Mouse (Mus musculus) heart, postnatal 14 days (tissue): ENCODE data around the gene Bst2. TPM values are rescaled to one million over a fixed set of nuclear protein-coding genes. Genes with fewer than 3 reads are reported as not detected.
A peak's percentile ranks its signal among the peaks of the same experiment; 100 is the strongest.
"Not testable (repeated sequence)": the region's sequence is repeated elsewhere in the genome, so short reads cannot be mapped to it uniquely, and the experiment has no call there.

Experiments used
- DNase-seq, 2 experiments: peaks; one replicate each; pipeline ENCODE4 v3.0.0; 2021 to 2022
- intact Hi-C: fragments of 180-260 bp; cut with DNase I; formaldehyde crosslinking; loops from one replicate; pipeline ENCODE4 v1.15.1; 2025
- total RNA-seq, 2 experiments: library from RNA; stranded (reverse); gene quantifications; 2 replicates each; pipeline ENCODE4 v1.2.3; 2021

Gene Bst2
- total RNA-seq, 2 experiments from 2014 or later: 12.3 to 16.5 TPM

DNA sequence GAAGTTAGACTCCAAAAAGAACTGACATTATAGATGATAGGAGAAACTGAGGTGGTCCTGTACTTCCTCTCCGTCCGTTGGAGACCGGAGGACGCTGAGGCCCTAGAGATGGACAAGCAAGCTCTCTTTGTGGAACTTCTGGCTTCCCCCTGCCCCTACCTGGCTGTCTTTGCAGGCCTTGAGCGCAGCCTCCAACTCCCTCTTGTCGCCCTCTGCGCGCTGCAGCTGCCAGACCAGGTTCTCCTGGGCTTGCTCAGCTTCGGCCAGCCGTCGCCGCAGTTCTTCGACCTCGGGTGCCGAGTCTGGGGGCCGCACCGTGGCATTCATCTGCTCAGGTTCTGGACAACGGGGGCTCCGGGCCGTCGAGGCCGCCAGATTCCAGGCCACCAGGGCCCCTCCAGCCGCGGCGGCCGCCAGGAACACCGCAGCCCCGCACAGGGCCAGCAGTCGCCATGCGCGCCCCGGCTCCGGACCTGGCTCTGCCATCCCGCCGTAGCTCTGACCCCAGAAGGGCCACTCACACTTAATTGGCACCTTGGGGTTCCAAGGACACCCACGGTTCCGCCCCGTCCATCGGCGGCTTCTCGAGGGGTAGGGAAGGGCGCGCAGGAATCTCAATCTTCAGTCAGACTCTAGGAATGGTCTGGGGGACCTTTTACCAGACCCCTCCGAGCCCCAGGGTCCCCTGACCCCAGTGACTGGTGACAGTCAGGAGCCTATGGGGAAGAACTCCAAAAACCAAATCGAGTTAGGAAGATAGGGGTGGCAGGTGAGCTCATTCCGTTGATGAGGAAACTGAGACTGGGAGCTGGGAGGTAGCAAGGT lies 11.8 kb downstream of the Bst2 start, which contains the start of gene Ccdc194:
Ccdc194 (minus strand) TSS at position 486 of the 825 bp plus-strand sequence.
- intact Hi-C loops: no loop called here
- DNase-seq: no peak

DNA sequence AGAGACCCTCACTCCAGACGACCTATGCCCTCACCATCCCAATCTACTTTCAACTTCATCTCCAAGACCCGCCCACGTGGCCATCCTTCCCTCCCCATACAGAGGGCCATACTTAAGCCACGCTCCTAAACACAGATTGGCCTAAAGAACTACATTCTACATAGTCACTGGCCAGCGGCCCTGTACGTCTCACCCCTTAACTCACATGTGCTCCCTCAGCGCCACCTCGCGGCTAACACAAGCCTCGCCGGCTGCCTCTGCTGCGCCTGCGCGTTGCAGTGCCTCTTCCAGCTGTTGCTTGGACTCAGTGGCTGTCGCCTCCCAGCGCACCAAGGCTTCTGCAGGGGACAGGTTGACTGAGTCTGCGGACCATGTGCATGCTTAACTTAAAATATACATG lies 15.6 kb downstream of the Bst2 start:
- intact Hi-C loops: loop anchor here (1.0 kb wide), 2 partner anchors 26 to 80 kb away; no protein-coding TSS in a partner anchor
- peak; percentile 97 to 99 for DNase-seq

DNA sequence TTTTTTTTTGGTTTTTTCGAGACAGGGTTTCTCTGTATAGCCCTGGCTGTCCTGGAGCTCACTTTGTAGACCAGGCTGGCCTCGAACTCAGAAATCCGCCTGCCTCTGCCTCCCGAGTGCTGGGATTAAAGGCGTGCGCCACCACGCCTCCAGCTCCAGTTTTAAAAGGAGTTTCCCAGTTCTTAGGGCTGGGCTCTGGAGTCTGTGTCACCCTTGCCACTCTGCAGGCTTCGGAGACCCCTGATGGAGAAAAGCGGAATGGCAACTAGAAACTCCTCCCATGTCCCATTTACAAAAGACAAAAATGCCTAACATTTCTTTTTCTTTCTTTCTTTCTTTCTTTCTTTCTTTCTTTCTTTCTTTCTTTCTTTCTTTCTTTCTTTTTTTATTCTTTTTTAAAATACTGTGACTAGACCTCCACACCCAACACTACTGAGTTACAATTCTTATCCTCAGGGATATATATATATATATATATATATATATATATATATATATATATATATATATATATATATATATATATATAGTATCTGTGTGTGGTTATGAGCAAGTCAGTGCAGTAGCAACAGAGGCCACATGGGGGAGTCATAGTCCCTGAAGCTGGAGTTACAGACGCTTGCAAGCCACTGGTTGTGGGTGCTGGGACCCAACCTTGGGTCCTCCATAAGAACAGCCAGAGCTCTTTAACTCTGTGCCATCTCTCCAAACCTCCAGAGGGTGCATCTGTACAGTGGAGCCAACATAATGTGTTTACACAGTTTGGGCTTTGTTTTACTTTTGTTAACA lies 18.0 kb downstream of the Bst2 start:
- peak; percentile 68 to 83 for DNase-seq
- intact Hi-C loops: not testable (repeated sequence)

DNA sequence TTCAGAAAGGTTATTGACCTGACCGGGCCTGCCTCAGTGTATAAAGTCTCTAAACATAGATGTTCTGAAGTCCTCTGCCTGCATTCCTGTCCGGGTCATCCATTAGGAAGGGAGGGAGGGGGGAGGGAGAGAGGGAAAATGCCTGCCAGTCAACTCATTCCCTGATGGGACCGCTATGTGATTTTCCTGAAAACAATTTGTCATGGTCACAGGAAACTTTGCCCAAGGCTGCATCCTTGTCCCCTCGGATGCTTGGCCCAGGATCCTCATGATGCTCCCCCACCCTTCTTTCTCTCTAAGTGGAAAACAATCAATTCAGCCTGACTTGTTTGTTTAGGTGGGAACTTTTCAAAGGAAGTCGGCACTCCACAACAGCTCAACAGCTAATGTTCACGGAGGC lies 20.5 kb downstream of the Bst2 start:
- intact Hi-C loops: no loop called here
- no peak for DNase-seq

DNA sequence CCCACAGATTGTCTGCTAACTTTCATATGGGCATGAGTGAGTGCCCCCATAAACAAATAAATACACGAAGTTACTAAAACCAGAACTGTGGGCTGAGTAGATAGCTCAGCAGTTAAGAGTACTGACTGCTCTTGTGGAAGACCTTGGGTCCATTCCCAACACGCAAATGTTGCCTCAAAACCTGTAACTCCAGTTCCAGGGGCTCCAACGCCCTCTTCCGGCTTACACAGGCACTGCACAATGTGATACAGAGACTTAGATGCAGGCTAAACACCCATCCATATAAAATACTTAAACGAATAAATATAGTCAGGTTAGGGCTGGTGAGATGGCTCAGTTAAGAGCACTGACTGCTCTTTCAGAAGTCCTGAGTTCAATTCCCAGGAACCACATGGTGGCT lies 22.2 kb downstream of the Bst2 start:
- DNase-seq: no peak
- intact Hi-C loops: no loop called here

DNA sequence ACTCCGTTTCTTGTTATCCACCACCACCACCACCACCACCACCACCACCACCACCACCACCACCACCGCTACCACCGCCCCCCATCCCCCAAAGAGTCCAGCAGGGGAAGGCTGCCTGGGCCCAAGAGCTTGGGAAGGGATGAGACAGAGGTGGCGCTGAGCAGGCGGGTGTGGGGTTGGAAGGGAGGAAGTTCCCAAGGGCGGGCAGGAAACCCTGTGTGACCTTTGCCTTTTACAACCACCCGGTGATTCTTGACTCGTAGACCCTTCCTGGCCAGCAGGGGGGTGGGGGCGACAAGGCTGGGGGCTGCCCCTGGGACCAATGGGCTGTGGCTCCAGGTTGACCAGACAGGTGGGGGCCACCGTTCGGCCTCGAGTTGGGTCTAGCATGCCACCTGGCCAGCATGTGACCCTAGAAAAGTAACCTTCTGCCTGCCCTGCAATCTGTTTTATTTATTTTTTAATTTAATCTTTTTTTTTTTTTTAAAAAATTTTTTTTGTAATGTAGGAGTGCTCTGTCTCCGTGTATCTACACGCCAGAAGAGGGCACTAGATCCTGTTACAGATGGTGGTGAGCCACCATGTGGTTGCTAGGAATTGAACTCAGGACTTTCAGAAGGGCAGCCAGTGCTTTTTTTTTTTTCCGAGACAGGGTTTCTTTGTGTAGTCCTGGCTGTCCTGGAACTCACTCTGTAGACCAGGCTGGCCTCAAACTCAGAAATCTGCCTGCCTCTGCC lies 24.1 kb downstream of the Bst2 start:
- intact Hi-C loops: no loop called here
- no peak for DNase-seq

DNA sequence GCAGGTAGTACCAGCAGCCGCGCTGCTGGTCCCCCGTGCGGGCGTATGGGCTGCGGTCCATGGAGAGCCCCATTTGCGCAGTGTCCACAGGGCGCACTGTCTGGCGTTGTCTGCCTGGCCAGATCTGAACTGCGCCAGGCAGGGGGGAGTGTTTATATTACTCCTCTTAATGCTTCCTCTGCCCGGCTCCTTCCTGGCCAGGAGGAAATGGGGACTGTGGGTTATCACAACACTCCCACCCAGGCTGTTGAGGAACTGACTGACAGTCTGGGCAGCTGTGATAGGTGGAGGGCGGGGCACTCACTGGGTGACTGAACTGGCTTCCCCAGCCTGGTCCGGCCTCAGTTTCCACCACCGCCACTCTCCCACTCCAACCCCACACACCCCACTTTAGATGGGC lies 25.6 kb downstream of the Bst2 start, which contains the start of gene Plvap:
Plvap (minus strand) TSS at position 109 of the 400 bp plus-strand sequence.
- DNase-seq: no peak
- intact Hi-C loops: no loop called here

DNA sequence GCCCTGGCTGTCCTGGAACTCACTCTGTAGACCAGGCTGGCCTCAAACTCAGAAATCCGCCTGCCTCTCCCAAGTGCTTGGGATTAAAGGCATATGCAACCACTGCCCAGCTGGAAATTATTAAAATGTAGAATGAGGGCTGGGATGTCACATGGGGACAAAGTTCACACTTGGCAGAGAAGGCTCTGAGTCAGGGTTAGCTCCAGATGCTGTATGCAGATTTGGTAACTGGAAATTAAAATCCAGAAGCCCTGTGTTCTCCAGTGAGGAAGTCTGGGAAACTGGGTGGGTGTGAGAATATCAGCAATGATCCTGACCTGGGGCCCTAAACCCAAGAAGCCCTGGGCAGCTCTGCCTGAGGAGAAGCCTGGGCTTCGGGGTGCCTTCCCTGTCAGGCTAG lies 27.9 kb downstream of the Bst2 start:
- intact Hi-C loops: no loop called here
- DNase-seq: no peak

DNA sequence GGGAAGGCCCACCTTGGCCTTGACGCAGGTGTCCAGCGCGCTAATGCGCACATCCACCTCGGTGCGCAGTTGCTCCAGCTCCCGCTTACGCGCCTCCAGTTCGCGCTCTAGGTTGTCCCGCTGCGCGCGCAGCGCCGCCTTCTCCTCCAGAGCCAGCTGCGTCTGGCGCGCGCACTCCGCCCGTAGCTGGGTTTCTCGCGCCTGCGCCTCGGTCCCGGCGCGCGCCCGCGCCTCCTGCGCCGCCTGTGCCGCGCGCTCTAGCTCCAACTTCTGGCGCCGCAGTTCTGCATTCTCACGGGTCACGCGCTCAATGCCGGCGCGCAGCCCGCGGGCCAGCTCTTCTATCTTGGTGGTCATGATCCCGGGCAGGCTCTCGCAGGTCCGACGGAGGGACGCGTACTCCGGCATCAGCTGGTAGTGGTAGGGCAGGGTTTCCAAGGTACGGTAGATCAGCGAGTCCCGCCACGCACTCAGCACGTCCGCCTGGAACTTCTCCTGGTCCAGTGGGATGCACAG lies 29.6 kb downstream of the Bst2 start:
- DNase-seq: peak; percentile 85 to 86
- intact Hi-C loops: no loop called here

DNA sequence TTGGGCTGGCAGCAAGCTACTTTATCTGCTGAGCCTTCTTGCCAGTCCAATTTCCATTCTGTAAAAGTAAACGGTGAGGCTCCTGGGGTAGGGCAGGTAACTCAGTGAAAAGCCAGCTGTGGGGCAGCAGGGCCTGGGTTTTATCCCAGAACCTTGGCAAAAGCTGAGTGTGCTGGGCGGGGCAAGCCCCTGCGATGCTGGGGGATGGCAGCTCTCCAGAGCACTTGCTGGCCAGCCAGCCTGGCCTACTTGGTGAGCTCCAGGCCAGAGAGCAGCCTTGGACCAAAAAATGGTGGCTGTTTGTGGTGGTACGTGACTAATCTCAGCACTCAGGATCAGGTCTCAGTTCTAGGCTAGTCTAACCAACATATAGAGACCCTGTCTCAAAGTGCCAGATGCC lies 31.3 kb downstream of the Bst2 start:
- DNase-seq: peak; percentile 58 to 61
- intact Hi-C loops: no loop called here

DNA sequence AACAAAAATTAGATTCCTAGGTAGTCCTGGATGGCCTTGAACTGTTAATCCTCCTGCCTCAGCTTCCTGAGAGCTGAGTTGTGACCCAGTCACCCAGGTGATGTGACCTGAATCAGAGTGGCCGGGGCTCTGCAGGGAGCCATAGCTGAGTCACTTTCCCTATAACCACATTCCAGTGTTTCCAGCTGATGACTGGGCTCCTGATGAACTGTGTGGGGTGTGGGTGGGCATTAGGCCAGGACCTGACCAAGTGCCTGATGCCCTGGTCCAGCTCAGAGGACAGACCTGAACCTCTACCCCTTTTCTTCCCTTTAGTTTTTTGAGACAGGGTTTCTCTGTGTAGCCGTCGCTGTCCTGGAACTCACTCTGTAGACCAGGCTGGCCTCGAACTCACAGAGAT lies 31.9 kb downstream of the Bst2 start:
- no peak for DNase-seq
- intact Hi-C loops: no loop called here

DNA sequence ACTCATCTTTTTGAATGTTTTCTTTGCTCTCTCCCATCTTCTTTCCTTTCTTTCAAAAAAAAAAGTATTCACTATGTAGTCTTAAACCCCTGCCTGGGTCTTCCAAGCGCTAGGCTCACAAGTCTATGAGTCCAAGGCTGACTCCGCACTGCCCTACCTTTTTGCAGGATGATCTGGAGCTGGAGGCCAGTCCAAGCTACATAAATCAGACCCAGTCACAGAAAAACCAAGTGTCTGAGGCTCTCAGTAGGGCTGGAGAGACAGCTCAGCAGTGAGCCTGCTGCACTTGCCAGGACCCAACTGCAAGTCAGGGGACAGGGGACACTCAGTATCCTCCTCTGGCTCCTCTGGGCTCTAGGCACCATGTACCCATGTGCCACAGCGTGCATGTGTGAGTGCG lies 32.9 kb downstream of the Bst2 start:
- no peak for DNase-seq
- intact Hi-C loops: no loop called here

DNA sequence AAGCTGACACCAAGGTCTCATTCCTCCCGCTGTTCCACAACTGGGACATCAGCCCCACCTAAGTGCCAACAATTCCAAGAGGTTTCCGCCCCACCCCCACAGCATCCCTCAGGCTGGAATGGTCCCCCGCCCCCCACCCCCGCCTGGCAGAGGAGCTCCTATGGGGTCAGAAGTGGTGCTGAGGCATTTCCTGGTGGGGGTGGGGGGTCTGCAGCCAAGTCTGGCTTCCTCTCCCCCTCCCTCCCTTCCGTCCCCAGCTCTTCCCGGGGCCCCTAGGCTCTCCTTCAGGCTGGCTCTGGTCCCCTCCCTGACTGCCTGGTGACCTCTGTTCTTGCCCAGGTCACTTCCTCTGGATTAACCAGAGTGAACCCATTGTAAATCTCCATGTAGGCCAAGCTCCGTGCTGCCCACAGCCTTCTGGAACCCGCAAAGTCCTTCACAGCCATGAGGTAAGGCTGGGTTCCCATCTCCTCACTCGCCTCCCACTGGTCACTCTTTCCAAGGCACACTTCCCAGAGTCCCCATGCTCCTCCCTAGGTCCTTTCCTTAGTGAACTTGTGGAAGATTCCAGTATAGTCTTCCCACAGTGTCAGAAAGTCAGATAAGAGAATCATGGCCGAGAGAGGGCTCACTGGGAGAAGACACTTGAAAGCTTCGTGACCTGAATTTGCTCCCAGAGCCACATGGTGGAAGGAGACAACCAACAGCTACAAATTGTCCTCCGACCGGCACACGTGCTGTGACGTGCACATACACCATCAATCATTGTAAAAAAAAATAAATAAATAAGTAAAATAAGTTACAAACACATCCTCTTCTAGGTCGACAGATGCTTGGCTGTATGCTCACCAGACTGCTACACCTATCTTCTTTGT lies 38.2 kb downstream of the Bst2 start:
- peak in 1 of 2 experiments; percentile 35 for DNase-seq
- intact Hi-C loops: no loop called here

DNA sequence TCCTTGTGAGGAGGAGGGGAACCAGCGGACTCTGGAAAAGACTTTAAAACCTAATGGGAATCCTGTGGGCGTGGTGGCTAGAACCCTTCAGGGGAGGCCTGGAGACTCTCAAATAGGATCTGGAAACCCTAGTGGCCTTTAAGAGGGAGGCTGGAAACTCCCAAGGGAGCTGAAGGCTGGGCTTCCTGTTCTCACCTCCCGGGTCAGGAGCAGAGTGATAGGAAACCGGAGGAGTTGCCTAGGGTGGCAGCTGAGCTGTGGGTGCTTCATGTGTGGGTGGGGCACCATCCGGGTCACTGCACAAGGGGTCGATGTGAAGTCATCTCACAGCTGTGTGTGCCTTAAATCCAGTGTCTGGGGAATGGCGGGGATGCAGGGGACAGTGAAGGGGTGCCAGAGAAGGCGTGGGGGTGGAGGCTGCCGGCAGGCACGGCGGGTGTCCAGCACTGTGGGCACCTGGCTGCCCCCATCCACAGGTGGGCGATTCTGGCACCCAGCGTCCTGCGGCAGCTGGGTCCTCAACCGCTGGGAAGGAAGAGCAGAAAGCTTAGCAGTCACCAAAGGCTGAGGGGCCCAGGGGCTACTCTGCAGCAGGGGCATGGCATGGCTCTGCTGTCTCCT lies 39.3 kb downstream of the Bst2 start:
- peak; percentile 45 to 49 for DNase-seq
- intact Hi-C loops: no loop called here

DNA sequence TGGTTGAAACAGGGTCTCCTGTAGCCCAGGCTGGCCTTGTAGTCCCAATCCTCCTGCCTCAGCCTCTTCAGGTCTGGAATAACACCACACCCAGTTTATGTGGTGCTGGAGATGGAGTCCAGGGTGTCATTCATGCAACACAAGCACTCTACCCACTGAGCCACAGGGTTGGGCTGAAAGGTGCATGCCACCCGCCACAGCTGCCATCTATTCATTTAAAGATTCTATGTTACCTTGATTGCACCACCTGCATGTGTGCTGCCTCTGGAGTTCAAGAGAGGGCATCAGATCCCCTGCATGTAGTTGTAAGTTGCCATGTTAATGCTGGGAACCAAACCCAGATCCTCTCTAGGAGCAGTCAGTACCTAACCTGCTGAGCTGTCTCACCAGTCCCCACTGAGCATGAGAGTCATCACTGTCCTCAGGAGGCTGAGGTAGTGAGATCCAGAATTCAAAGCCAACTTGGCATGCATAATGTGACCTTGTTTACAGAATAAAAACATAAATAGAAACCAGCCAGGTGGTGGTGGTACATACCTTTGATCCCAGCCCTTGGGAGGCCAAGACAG lies 40.1 kb downstream of the Bst2 start:
- no peak for DNase-seq
- intact Hi-C loops: no loop called here

DNA sequence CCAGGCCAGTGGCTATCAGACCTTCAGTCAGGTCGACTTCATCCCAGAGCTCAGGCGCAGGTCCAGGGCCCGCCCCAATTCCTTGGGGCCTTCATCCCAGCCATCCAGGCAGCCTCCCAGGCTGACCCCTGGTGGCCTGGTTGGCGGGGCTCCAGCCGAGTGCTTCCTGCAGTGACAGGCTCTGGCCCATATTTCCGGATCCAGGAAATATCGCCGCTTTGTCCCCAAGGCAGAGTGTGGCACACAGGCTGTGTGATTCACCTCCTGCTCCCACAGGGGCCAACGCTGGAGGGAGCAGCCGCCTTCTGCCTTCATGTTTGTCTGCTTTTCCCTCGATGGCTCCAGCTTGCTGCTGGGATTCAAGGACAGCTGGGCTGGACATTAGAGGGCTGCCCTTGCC lies 40.8 kb downstream of the Bst2 start:
- peak; percentile 95 to 97 for DNase-seq
- intact Hi-C loops: no loop called here

DNA sequence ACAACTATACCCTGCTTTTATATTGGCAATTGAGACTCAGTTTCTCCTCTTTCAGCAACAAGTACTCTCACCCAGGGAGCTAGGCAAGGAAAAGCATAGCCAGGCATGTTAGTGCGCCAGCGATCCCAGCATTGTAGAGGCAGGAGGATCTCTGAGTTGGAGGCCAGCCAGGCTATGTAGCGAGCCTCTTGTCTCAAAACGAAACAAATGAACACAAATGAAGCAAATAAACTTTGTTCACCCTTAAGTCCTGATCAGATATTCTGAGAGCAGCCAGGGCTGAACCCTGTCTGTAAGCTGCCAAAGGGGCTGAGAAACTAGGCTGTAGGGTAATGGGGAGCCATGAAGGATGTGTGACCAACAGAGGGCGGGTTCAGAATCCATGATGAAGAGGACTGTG lies 41.4 kb downstream of the Bst2 start:
- intact Hi-C loops: loop anchor here (1.0 kb wide), 1 partner anchor 25 kb away; no protein-coding TSS in a partner anchor
- peak in 1 of 2 experiments; percentile 38 for DNase-seq

DNA sequence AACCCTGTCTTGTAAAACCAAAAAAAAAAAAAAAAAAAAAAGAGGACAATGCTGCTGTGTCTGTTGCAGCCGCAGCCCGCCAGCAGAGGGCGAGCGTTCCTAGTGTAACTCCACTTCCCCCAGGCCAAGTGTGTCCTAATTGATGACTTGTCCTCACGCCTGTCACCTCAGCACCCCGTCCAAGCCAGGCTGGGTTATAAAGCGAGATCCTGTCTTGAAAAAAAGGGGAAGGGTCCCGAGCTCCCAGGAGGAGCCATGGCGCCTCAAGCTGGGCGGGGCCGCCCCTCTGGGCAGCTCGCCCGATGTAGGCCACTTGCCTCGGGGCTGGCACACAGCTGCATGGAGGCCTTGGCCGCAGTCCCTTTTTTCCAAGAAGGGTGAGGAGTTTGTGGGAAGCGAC lies 42.2 kb downstream of the Bst2 start:
- peak; percentile 90 to 92 for DNase-seq

DNA sequence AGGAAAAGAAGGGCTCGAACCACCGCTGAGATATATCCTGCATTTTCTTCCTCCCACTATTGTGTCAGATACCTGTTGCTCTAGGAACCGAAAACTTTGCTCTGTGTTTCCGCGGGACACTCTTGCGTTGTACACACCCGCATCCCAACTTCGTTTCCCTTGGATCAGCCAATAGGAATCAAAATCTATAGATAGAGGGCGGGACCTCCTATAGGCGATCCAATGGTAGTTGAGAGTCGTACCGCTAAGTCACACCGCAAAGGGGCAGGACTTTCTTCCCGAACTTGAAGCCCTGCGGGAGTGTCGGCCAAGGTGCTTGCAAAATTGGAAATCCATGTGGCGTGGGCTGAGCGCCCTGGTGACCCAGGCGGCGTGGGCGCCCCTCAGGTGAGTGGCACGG lies 48.8 kb downstream of the Bst2 start:
- DNase-seq: peak; percentile 88 to 91
- intact Hi-C loops: loop anchor here (10.0 kb wide), 1 partner anchor 594 kb away; the partner anchor contains the start of genes Rpl18a and Slc5a5

More for the DNA sequence above, 42.2 kb downstream of the Bst2 start:
- intact Hi-C loops: loop anchor here (1.0 kb wide), 1 partner anchor 26 kb away; no protein-coding TSS in a partner anchor
